Mouse (Mus musculus) megakaryocyte, adult 5-6 weeks (primary cell): ENCODE data around the gene Gpr179. TPM values are rescaled to one million over a fixed set of nuclear protein-coding genes. Genes with fewer than 3 reads are reported as not detected.
"Not testable (repeated sequence)": the region's sequence is repeated elsewhere in the genome, so short reads cannot be mapped to it uniquely, and the experiment has no call there.

Experiments used
- ATAC-seq: 2 replicates; pipeline ENCODE4 v1.8.0; 2016; ENCODE audit warnings: mild to moderate bottlenecking, inconsistent platforms; ENCODE audit not compliant: poor library complexity, severe bottlenecking
- total RNA-seq, 2 experiments: library from RNA; stranded (forward) in 1 of 2; stranded (reverse) in 1 of 2; fragments of 153-499, 151-499 nt in 1 of 2; fragments of 221-1000, 200-1000 nt in 1 of 2; gene quantifications; 2 replicates each; pipeline versions ENCODE4 v1.2.3 to v1.2.4; 2015 to 2017

Gene Gpr179
- total RNA-seq, 2 experiments from 2014 or later: under 0.01 TPM; not detected in 1

DNA sequence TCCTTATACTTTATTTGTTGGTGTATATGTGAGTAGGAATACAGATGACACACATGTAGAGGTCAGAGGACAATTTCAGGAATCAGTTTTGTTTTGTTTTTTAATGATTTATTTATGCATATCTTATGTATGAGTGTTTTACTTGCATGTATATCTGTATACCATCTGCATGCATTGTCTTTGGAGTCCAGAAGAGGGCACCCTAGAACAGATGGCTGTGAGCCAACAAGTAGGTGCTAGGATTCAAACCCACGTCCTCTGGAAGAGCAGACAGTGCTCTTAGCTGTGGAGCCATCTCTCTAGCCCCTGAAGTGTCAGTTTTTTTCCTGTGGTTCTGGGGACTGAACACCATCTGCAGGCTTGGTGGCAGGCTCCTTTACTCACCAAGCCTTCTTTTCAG is 26.7 kb downstream of the Gpr179 start:
- no peak for ATAC-seq

DNA sequence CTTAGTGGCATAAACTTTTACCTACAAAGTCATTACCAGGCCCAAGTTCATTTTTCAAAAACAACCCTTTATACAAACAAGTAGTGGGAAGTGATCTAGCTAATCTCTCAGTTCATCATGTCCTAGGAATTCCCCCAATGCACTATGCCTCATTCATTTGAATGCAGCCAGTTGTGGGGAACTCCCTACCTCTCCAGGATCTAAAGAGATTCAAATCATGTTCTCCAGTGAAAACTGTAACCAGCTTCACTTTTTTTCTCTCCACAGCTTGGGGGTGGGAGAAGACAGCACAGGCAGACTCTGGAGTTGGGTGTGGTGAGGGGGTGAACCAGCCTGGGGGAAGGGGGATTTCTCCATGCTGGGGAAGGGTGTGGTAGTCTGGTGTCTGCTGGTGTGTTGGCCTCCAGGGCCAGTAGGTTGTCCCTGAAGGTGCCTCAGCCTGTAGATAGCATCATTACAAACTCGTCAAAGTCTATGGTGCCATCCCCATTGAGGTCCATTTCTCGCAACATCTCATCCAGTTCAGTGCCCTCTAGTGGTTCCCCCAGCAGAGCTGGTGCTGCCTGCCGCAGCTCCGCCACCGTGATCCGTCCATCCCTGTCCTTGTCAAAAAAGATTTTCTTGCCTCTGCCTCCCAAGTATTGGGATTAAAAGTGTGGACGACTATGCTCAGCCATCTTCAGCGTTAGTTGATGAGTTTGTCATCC is 29.8 kb downstream of the Gpr179 start:
- peak; percentile 83 for ATAC-seq

DNA sequence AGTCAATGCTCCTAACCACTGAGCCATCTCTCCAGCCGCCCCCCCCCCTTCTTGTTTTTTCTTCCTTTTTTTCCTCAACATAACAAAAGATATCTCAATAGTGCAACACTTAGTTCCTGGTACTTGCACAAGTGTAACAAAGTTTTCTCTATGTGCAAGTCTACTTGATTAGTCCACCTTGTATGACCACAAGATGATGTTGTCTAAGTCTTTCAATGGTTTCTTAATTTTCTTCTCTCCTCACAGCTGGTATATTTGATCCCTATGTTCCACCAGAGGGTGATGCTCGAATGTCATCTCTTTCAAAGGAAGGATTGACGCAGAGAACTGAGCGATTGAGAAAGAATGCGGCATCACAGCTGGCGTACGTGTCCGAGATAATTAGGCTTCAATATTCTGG is 30.7 kb downstream of the Gpr179 start:
- peak; percentile 92 for ATAC-seq

DNA sequence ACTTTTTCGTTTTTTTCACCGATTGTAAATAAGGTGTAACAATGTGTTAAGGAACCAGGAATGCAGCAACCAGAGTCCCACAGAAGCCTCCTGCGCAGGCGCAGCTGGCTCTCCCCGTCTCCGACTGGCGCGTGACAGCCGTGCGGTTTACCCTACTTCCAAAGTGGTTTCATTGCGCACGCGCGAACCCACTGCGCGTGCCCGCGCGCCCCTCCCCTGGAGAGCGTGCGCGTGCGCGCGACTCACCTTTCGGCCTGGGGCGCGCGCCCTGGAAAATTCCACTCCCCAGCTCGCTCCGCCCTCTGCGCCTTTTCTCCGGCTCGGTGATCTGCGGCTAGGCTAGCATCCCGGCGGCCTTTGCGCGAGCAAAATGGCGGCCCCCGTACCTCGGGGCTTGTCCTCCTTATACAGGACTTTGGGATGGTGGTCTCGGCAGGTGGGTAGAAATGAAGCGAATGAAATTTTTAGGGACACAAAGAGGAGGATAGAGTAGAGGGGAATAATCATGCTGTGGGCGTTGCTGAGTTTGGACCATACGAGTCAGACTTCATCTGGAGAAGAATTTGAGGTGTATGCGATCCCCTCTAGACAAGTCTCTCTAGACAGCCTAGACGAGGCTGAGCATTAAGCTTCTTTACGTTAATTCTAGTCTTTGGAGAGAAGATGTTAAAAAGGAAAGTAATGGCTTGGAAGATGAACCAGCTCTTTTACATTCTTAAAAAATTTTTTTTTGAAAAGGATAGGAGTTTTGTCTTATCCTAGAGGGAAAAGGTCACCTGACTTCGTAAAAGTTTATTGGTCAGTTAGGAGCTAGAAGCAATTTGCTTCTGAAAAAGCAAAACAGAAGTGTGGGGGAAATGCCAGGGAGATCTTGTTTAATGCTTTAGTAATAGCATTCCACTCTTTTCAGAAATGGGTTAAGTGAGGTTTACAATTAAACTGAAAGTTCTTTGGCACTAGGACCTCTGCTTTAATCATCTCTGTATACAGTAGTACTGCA is 36.1 kb downstream of the Gpr179 start, which contains the start of gene Mrpl45:
Gene Mrpl45, plus strand, starts transcription at position 213 of the 1,000 bp plus-strand sequence.
- ATAC-seq: peak; percentile 99

DNA sequence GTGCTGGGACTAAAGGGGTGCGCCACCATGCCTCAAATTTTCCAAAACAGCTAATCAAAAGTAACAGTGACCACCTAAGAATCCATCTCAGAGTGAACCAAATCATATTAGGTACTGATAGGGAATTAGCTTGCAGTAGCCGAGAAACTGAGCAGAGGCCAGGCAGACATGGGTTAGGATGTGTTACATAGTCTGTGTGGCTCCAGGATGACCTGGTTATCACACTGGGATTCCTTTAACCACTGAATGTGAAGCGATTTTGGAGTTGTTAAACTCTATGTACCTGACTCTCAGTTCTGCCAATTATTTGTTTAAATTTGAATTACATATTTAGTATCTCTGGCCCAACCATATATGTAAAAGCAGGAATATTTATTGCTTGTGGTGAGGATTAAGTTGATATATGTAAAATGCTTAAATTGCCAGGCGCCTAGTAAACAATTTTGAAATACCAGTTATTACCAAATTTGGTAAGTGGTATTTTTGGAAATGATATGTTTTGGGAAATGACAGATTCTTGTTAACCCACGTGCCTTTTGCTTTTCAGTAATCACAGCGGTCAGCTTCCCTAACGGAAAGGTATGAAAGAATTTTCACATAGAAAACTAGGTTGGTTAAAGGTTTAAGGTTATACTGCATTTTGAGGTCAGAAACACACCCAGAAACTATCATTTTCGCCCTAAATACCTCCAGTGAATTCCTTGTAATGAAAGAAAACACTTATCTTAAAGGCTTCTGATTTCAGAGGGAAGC is 37.0 kb downstream of the Gpr179 start:
- 0 out of 2 replicates have a peak, but pooled peaks have one; percentile 1 for ATAC-seq

DNA sequence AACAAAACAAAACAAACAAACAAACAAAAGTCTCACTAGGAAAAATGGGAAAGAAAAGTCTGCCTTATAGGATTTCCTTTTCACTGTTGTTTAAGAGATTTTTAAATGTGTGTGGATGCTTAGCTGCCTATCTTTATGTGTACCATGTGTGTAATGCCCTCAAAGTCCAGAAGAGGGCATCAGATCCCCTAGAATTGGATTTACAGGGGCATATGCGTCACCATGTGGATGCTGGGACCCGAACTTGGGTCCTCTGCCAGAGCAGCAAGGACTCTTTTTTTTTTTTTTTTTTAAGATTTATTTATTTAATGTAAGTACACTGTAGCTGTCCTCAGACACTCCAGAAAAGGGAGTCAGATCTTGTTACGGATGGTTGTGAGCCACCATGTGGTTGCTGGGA is 37.8 kb downstream of the Gpr179 start:
- ATAC-seq: no peak

DNA sequence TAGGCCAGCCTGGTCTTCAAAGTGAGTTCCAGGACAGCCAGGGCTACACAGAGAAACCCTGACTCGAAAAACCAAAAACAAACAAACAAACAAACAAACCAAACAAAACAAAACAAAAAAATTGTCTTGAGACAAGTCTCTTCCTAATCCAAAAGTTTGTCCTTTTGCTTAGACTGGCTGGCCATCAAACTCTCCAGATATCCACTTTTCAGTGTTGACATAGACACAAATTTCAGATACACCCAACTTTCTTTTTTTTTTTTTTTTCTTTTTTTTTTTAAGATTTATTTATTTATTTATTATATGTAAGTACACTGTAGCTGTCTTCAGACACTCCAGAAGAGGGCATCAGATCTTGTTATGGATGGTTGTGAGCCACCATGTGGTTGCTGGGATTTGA is 39.0 kb downstream of the Gpr179 start:
- not testable (repeated sequence) for ATAC-seq

DNA sequence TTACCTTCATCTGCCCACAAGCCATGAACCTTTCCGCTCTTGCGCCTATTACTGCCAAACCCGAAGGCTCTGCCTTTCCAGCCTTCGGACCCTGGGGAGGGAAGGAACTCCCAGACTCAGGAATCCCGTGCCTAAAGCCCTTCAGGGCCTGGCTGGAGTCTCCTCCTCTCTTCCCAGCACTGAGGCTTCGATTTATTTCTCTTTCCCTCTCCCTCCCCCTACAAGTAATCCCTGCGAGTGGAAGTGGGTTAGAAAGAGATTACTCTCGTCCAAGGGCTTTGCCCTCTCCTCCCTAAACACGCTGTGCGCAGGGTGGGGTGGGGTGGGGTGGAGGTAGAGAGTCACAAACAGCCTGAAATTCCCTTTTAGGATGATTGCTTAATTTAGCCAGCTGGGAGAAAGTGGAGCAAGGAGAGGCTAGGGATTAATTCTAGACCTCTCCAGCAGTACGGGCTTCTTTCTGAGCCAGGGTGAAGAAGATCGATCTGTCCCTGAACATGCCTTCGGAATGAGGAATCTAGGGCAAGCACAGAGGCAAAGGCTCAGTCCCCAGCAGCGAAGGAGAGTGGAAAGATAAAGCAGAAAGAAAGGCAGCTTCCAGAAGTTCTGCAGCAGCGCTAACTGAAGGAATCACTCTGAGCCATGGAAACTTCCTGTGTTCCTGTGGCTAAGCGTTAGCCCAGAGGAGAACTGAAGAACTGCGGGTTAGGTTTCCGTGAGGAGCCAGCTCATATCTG is 40.8 kb downstream of the Gpr179 start:
- no peak for ATAC-seq

DNA sequence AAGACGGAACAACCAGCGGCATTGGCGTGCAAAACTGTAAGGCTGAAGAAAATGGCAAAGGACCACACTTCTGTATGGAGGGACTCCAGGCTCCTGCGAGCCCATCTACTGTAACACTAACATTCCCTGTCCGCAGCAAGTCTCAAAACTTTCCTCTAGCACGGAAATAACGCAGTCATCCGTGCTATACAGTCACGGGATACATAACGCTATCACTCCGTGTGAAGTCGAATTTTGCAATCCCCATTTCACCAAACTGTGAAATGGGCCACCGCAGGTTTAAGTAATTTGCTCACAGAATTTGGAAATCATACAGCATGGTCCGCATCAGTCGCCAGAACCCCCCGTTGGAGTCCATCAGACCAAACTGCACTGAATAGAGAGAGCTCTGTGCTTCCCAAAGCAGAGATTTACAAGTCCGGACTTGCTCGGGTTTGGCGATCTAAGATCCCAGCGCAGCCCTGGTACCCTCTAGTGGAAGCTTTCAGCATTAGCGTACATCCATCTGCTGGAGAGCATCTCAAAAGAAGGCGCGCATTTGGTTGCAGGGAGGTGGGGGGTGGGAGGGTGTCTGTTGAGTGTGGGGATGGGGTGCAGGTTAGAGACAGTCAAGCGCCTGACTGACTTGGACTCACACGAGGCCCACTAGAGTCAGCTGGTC is 41.8 kb downstream of the Gpr179 start:
- peak; percentile 74 for ATAC-seq

DNA sequence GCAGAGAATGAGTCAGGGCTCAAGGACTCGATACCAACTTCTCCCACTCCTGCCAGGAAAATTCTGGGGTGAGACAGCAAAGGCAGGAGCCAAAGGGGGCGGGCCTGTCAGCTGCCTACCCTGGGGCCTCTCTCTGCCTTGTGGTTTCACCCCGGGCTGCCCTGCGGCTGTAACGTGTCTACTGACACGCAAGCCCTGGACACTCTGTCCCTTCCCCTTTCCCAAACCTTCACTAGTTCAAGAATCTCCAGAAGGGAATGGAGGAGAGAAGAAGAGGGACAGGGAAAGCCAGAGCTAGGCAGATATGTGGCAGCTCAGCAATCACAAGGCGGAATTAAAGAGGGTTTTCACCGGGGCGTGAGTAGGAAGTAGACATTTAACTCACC is 42.4 kb downstream of the Gpr179 start:
- peak; percentile 88 for ATAC-seq

DNA sequence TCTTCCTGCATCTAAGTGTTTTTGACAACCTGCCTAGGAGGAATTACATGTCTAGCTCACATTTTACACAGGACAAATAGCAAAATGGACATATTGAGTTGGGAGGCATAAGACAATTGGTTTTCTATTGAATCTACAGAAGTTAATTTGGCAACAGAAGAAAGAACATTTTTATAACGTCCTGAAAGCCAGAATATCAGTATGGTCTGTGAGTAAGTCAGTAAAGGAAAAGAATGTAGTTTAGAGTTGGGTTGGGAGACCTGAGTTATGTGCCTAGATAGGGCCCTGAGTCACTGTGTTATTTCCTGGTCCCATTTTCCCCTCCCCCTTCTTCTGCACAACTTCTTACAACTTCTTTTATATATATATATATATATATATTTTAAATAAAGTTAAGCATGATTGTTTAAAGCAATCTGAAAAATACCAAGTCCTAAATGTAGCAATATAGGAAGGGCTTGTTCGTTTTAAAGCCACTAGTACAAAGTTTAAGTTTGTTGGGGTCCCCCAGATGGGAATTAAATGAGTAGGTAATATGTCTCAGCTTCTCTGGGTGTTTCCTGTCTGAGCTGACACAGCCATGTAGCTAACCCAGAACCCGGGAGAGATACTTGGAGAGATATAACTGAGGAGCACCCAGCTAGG is 42.9 kb downstream of the Gpr179 start:
- no peak for ATAC-seq

DNA sequence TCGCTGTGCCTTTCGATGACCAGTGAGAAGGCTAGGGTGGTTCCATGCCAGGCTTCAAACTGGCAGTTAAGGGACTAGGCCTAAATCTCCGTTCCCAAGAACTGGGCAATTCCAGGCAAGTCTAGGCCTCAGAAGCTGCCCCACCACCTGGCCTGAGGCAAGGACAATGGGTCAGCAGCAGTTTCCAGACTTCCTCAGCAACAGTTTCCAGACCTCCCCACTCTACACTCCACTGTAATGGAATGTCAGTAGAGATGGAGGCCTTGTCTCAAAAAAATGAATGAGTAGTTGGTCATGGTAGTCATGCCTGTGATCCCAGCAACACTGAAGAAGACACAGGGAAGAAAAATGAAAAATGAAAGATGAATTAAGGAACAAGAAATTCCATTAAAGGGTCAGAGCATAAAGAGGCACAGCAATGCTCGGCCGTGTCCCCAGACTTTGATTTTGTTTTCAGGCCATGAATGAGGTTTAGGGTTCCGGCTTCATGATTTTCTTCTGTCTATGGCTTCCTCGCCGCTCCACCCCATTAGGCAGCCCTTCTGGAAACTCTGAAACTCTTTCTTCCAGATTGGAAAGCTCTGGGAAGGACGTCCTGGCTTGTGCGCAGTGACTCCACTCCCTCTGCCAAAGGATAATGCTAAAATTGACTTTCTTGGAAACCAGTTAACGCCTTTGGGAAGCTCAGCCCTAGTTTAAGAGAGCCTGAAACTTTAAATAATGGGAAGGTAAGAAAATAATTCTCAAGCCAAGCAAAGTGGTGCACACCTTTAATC is 44.4 kb downstream of the Gpr179 start:
- no peak for ATAC-seq

DNA sequence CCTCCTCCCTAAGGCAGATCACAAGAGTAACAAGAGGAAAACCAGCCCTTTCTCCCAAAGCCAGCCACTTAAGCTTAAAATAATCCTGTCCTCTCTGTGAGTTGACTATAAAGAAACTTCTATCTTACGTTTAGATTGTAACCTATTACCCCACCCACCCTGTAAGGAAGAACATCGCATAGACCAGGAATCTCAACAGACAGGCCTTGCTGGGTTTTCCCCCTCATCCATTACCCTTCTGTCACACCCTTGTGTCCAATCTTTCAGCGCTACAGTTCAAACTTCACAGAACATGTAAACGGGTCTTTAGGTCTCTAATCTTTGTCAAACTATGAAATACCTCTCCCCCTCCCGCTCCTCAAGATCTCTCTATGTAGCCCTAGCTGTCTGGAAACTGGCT is 47.2 kb downstream of the Gpr179 start:
- ATAC-seq: no peak

DNA sequence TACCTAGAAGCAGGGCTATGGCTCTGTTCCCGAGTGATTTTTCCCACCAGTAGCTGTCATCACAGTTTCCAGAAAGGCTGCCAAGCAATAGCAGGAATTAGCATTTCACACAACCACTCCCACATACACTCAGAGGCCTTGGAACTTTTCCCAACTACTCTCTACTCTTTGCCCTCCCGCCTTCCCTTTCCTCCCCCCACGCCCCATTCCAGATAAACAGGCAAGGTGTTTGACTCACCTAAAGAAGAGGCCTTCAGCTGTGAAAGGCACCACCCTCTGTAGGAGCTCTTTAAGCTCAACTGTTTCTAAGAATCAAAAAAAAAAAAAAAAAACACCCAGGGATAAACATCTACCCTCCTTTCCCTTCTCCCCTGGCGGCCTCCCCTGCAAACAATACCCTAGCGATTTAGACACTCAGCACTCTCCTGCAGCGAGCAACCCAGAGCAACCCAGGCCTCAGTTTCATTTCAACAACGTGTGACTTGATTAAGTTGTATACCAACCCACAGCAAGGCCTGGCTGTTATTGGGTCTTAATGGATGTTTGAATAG is 49.6 kb downstream of the Gpr179 start:
- ATAC-seq: no peak

DNA sequence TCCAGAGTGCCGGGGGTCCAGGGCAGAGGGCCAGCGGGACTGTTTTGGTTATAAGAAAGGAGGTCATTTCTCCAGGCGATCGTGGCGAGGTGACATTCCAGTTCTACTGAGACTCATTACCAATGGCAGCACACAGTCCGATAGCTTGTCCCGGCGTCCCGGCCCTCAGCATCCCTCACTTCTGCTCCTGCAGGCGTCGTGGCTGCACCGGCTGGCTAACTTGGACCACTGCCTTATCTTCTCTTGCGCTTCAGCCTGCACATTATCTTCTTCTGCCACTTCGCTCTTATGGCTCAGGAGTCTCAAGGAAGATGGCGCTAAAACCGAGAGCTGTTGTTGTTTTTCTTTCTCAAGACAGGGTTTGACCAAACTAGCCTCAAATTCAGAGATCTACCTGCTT is 50.5 kb downstream of the Gpr179 start:
- ATAC-seq: no peak

DNA sequence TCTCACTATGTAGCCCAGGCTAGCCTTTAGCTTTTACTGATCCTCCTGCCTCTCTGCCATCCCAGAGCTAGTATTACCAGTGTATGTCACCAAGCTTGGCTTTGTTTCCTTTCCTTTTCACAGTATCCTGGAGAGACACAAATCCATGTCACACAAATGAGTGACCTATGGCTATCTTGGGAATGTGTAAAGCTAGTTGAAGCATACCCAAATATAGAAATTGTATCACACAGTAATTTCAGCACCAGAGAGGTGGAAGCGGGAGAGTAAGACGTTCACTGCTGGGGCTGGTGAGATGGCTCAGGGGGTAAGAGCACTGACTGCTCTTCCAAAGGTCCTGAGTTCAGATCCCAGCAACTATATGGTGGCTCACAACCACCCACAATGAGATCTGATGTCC is 51.9 kb downstream of the Gpr179 start:
- no peak for ATAC-seq

DNA sequence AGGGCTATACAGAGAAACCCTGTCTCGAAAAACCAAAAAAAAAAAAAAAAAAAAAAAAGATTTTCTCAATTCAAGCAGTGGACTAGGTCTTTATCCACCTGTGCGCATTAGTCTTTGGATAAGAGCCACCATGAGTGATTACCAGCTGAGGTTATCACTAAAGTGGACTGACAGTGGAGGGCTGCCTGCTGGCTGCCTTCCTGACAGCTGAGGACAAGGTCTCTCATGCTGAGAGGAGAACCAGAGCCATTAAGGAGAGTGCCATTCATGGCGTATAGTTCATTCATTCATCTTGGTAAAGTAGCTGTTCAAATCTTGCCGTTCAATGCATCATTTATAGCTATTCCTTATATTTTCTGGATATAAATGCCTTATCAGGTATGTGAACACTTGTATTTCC is 55.3 kb downstream of the Gpr179 start:
- ATAC-seq: no peak

DNA sequence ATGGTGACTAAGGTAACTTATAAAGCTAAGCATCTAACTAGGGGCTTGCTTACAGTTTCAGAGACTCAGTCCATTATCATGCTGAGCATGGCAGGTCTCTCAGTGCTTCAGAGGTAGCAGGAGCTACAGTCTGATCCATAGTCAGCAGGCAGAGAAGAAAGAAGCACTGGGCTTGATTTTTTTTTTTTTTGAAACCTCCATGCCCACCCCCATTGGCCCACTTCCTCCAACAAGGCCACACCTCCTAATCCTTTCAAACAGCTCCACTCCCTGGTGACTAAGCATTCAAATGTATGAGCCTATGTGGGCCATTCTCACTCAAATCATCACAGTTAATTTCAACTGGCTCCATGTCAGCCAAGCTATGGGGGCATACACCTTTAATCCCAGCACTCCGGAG is 59.1 kb downstream of the Gpr179 start:
- no peak for ATAC-seq
